Mouse (Mus musculus): ENCODE results near the gene Rab34.

GRCm38 (mm10) chr11:78205361-78206206 is 17.4 kb downstream of the Rab34 start:
- TF ChIP-seq CTCF (IDR thresholded peaks at IDR 0.05; ENCODE audit: low read depth, low read length) (no peak), GATA1 (IDR thresholded peaks at IDR 0.05; ENCODE audit: borderline replicate concordance, low read length) (no peak), GATA2 (IDR thresholded peaks at IDR 0.05; ENCODE audit: borderline replicate concordance, low read depth, low read length) (no peak), POLR2AphosphoS5 (IDR thresholded peaks at IDR 0.05; ENCODE audit: insufficient replicate concordance, low read depth, low read length) (no peak; the same call in 1 of the 2 replicates), TAL1 (conservative IDR thresholded peaks at IDR 0.05; ENCODE audit: low read depth, low read length) (no peak)

All from G1E (cell line).